Mouse (Mus musculus) cerebellum, adult (tissue): ENCODE data around the gene Trp73.

Experiments used
- ATAC-seq: cut with Nextera tagmentation; 2 replicates; pipeline ENCODE4 v1.9.2; 2017; ENCODE audit warnings: mild to moderate bottlenecking, moderate library complexity, mixed read lengths; ENCODE audit not compliant: insufficient number of reproducible peaks, low FRiP score, low TSS enrichment

The Trp73 gene

GRCm38 (mm10) chr4:154144712-154145111, 4.7 kb upstream of the Trp73 start:
- ATAC-seq: no peak

GRCm38 (mm10) chr4:154142211-154143040, 2.4 kb upstream of the Trp73 start, which contains the start of gene Wrap73:
Wrap73 (plus strand) TSS chr4:154142372.
- peak; percentile 88 for ATAC-seq

GRCm38 (mm10) chr4:154141009-154141867, 1.2 kb upstream of the Trp73 start:
- no peak for ATAC-seq

- peak; percentile 18; the same call in 1 of the 2 replicates for ATAC-seq
Measured at GRCm38 (mm10) chr4:154140213-154141008, 403 bp upstream of the Trp73 start.

GRCm38 (mm10) chr4:154139671-154140181, 282 bp downstream of the Trp73 start:
- ATAC-seq: peak; percentile 31; the same call in 1 of the 2 replicates

- ATAC-seq: no peak
Measured at GRCm38 (mm10) chr4:154137139-154137538, 2.9 kb downstream of the Trp73 start.

GRCm38 (mm10) chr4:154134803-154135202, 5.2 kb downstream of the Trp73 start:
- ATAC-seq: no peak

- ATAC-seq: no peak
Measured at GRCm38 (mm10) chr4:154131894-154132293, 8.1 kb downstream of the Trp73 start.

- no peak for ATAC-seq
Measured at GRCm38 (mm10) chr4:154129950-154130349, 10.1 kb downstream of the Trp73 start.

GRCm38 (mm10) chr4:154127273-154127672, 12.7 kb downstream of the Trp73 start:
- no peak for ATAC-seq

GRCm38 (mm10) chr4:154125202-154125601, 14.8 kb downstream of the Trp73 start:
- ATAC-seq: no peak

- ATAC-seq: no peak
Measured at GRCm38 (mm10) chr4:154123553-154123952, 16.5 kb downstream of the Trp73 start.

- ATAC-seq: no peak
Measured at GRCm38 (mm10) chr4:154122374-154122773, 17.6 kb downstream of the Trp73 start.

GRCm38 (mm10) chr4:154121800-154122199, 18.2 kb downstream of the Trp73 start:
- ATAC-seq: no peak

- 0 out of 2 replicates have a peak, but pooled peaks have one; percentile 38 for ATAC-seq
Measured at GRCm38 (mm10) chr4:154119208-154119607, 20.8 kb downstream of the Trp73 start.

- peak; percentile 60; the same call in 1 of the 2 replicates for ATAC-seq
Measured at GRCm38 (mm10) chr4:154118782-154119181, 21.2 kb downstream of the Trp73 start.

GRCm38 (mm10) chr4:154116421-154116820, 23.6 kb downstream of the Trp73 start:
- no peak for ATAC-seq

GRCm38 (mm10) chr4:154109850-154110243, 30.2 kb downstream of the Trp73 start:
- ATAC-seq: no peak

- ATAC-seq: peak; percentile 87
Measured at GRCm38 (mm10) chr4:154109216-154109849, 30.7 kb downstream of the Trp73 start.
